Mouse (Mus musculus) limb, embryonic 13.5 days (tissue): ENCODE results near the gene Wiz. TPM values are rescaled to one million over a fixed set of nuclear protein-coding genes. Genes with fewer than 3 reads are reported as not detected.

ENCODE experiments used
- ATAC-seq: fragments of 200-750 bp; cut with Nextera tagmentation; 2 replicates; pipeline ENCODE4 v1.8.0; 2017; ENCODE audit warnings: low read depth, moderate number of reproducible peaks, moderate TSS enrichment; ENCODE audit not compliant: low FRiP score
- H3K27ac ChIP-seq: fragments of 300-500 bp; sonication (generic); 2 replicates; pipeline ENCODE4 v1.5.1; 2015; ENCODE audit warnings: inconsistent platforms, mild to moderate bottlenecking, moderate library complexity
- H3K27me3 ChIP-seq: fragments of 300-500 bp; sonication (generic); 2 replicates; pipeline ENCODE4 v1.6.1; 2015; ENCODE audit warnings: mild to moderate bottlenecking, inconsistent platforms
- H3K36me3 ChIP-seq: fragments of 300-500 bp; sonication (generic); 2 replicates; pipeline ENCODE4 v1.6.1; 2015; ENCODE audit warnings: inconsistent platforms, mild to moderate bottlenecking, moderate library complexity
- H3K4me1 ChIP-seq: fragments of 300-500 bp; sonication (generic); 2 replicates; pipeline ENCODE4 v1.6.1; 2015; ENCODE audit warnings: inconsistent platforms
- H3K4me2 ChIP-seq: fragments of 300-500 bp; sonication (generic); replicated peaks from 2 replicates; pipeline ENCODE4 v1.6.1; 2015; ENCODE audit warnings: inconsistent platforms, mild to moderate bottlenecking, moderate library complexity
- H3K4me3 ChIP-seq: fragments of 300-500 bp; sonication (generic); 2 replicates; pipeline ENCODE4 v1.5.1; 2015; ENCODE audit warnings: moderate library complexity, mild to moderate bottlenecking, inconsistent platforms
- H3K9ac ChIP-seq: fragments of 300-500 bp; sonication (generic); 2 replicates; pipeline ENCODE4 v1.6.1; 2015; ENCODE audit warnings: mild to moderate bottlenecking, inconsistent platforms
- H3K9me3 ChIP-seq: fragments of 300-500 bp; sonication (generic); 2 replicates; pipeline ENCODE4 v1.6.1; 2016; ENCODE audit warnings: inconsistent platforms
- WGBS: fragments of 180-500 bp; shearing (Covaris S2); methylation state at CpG from one replicate; pipeline ENCODE4 v1.1.7; 2015; 5-methylcytosine and 5-hydroxymethylcytosine counted together
- polyA plus RNA-seq: library from polyadenylated mRNA; unstranded; fragments of >200 nt; fragmentation: Nextera tagmentation; extraction: Ambion mirVana; gene quantifications from 2 replicates; pipeline ENCODE4 v1.2.1, GENCODE M21; 2015

Gene Wiz
- 23.4 and 25.2 TPM in 2 replicates for polyA plus RNA-seq

GRCm38 (mm10) chr17:32389101-32389659 lies at the start of gene Wiz:
Wiz (minus strand) TSS chr17:32389439.
- Histone ChIP-seq H3K4me3 (peak within 1 kb of the TSS; percentile 74), H3K4me1 (peaks cover 13% of the 10 kb centered on the region), H3K4me2 (peak within 1 kb of the TSS; percentile 98), H3K9me3 (no peaks in the 10 kb centered on the region), H3K27me3 (peaks cover 43% of the 10 kb centered on the region), H3K9ac (peak within 1 kb of the TSS; percentile 81), H3K27ac (peak within 1 kb of the TSS; percentile 39; the same call in 1 of the 2 replicates), H3K36me3 (peaks cover 16% of the 10 kb centered on the region)
- peak; percentile 88 for ATAC-seq
- 0% methylated on average over 18 of the region's 44 CpGs for WGBS

- Histone ChIP-seq H3K4me1 (no peaks in the 10 kb centered on the region), H3K9ac (no peak overlapping the region), H3K4me2 (no peak overlapping the region), H3K36me3 (no peaks in the 10 kb centered on the region), H3K27ac (no peak overlapping the region), H3K4me3 (no peak overlapping the region), H3K9me3 (no peaks in the 10 kb centered on the region), H3K27me3 (peaks cover 5% of the 10 kb centered on the region; the same call in 1 of the 2 replicates)
- 83% methylated on average over 4 of the region's 4 CpGs for WGBS
- ATAC-seq: no peak
Observed at GRCm38 (mm10) chr17:32437106-32437505, 47.9 kb upstream of the Wiz start.

- peaks cover 5% of the 10 kb centered on the region; the same call in 1 of the 2 replicates for H3K27me3 ChIP-seq
- H3K4me1 ChIP-seq: no peaks in the 10 kb centered on the region
- no peaks in the 10 kb centered on the region for H3K9me3 ChIP-seq
- no peak overlapping the region for H3K4me3 ChIP-seq
- 60% methylated on average over 5 of the region's 5 CpGs for WGBS
- no peak for ATAC-seq
- H3K36me3 ChIP-seq: no peaks in the 10 kb centered on the region
- H3K9ac ChIP-seq: no peak overlapping the region
- H3K27ac ChIP-seq: no peak overlapping the region
- no peak overlapping the region for H3K4me2 ChIP-seq
Observed at GRCm38 (mm10) chr17:32435151-32435550, 45.9 kb upstream of the Wiz start.

GRCm38 (mm10) chr17:32434324-32434723 lies 45.1 kb upstream of the Wiz start:
- H3K27me3 ChIP-seq: no peaks in the 10 kb centered on the region
- H3K36me3 ChIP-seq: no peaks in the 10 kb centered on the region
- no peak overlapping the region for H3K4me3 ChIP-seq
- H3K27ac ChIP-seq: no peak overlapping the region
- H3K9ac ChIP-seq: no peak overlapping the region
- no peaks in the 10 kb centered on the region for H3K4me1 ChIP-seq
- no peak overlapping the region for H3K4me2 ChIP-seq
- H3K9me3 ChIP-seq: no peaks in the 10 kb centered on the region
- no peak for ATAC-seq
- 62% methylated on average over 4 of the region's 4 CpGs for WGBS

GRCm38 (mm10) chr17:32431972-32432371 lies 42.7 kb upstream of the Wiz start:
- no peak for ATAC-seq
- no peaks in the 10 kb centered on the region for H3K9me3 ChIP-seq
- no peak overlapping the region for H3K4me2 ChIP-seq
- H3K27ac ChIP-seq: no peak overlapping the region
- no peak overlapping the region for H3K9ac ChIP-seq
- H3K36me3 ChIP-seq: no peaks in the 10 kb centered on the region
- no peaks in the 10 kb centered on the region for H3K4me1 ChIP-seq
- H3K4me3 ChIP-seq: no peak overlapping the region
- WGBS: 62% methylated on average over 3 of the region's 3 CpGs
- H3K27me3 ChIP-seq: no peaks in the 10 kb centered on the region

- ATAC-seq: no peak
- Histone ChIP-seq H3K9ac (no peak overlapping the region), H3K9me3 (no peaks in the 10 kb centered on the region), H3K4me1 (no peaks in the 10 kb centered on the region), H3K27ac (no peak overlapping the region), H3K4me2 (no peak overlapping the region), H3K27me3 (no peaks in the 10 kb centered on the region), H3K4me3 (no peak overlapping the region), H3K36me3 (no peaks in the 10 kb centered on the region)
Observed at GRCm38 (mm10) chr17:32426610-32427009, 37.4 kb upstream of the Wiz start.

- no peaks in the 10 kb centered on the region for H3K27me3 ChIP-seq
- no peak within 1 kb of the TSS for H3K4me3 ChIP-seq
- no peaks in the 10 kb centered on the region for H3K4me1 ChIP-seq
- no peaks in the 10 kb centered on the region for H3K9me3 ChIP-seq
- H3K9ac ChIP-seq: no peak within 1 kb of the TSS
- 89% methylated on average over 2 of the region's 2 CpGs for WGBS
- no peak within 1 kb of the TSS for H3K27ac ChIP-seq
- H3K4me2 ChIP-seq: no peak within 1 kb of the TSS
- no peaks in the 10 kb centered on the region for H3K36me3 ChIP-seq
- ATAC-seq: no peak
Observed at GRCm38 (mm10) chr17:32424034-32424433, 34.8 kb upstream of the Wiz start, which contains the start of gene Pglyrp2. Pglyrp2 (minus strand) TSS chr17:32424167.

- H3K4me3 ChIP-seq: no peak overlapping the region
- no peak for ATAC-seq
- no peak overlapping the region for H3K9ac ChIP-seq
- H3K4me1 ChIP-seq: no peaks in the 10 kb centered on the region
- H3K27ac ChIP-seq: no peak overlapping the region
- H3K9me3 ChIP-seq: no peaks in the 10 kb centered on the region
- WGBS: 83% methylated on average over 8 of the region's 8 CpGs
- H3K27me3 ChIP-seq: peaks cover 23% of the 10 kb centered on the region
- H3K4me2 ChIP-seq: no peak overlapping the region
- H3K36me3 ChIP-seq: no peaks in the 10 kb centered on the region
Observed at GRCm38 (mm10) chr17:32420781-32421180, 31.5 kb upstream of the Wiz start.

- H3K4me2 ChIP-seq: no peak overlapping the region
- H3K27me3 ChIP-seq: peaks cover 31% of the 10 kb centered on the region
- H3K27ac ChIP-seq: no peak overlapping the region
- no peaks in the 10 kb centered on the region for H3K9me3 ChIP-seq
- no peak for ATAC-seq
- H3K36me3 ChIP-seq: no peaks in the 10 kb centered on the region
- H3K9ac ChIP-seq: no peak overlapping the region
- H3K4me3 ChIP-seq: no peak overlapping the region
- 77% methylated on average over 2 of the region's 2 CpGs for WGBS
- H3K4me1 ChIP-seq: no peaks in the 10 kb centered on the region
Observed at GRCm38 (mm10) chr17:32419989-32420388, 30.8 kb upstream of the Wiz start.

GRCm38 (mm10) chr17:32416771-32417170 lies 27.5 kb upstream of the Wiz start:
- Histone ChIP-seq H3K36me3 (no peaks in the 10 kb centered on the region), H3K9ac (no peak overlapping the region), H3K27me3 (peaks cover 48% of the 10 kb centered on the region), H3K4me3 (no peak overlapping the region), H3K9me3 (no peaks in the 10 kb centered on the region), H3K4me1 (no peaks in the 10 kb centered on the region), H3K27ac (no peak overlapping the region), H3K4me2 (no peak overlapping the region)
- ATAC-seq: no peak
- 90% methylated on average over 14 of the region's 14 CpGs for WGBS

GRCm38 (mm10) chr17:32415417-32416020 lies 26.3 kb upstream of the Wiz start:
- Histone ChIP-seq H3K4me1 (no peaks in the 10 kb centered on the region), H3K27ac (no peak overlapping the region), H3K4me2 (no peak overlapping the region), H3K27me3 (peaks cover 48% of the 10 kb centered on the region), H3K36me3 (no peaks in the 10 kb centered on the region), H3K9me3 (no peaks in the 10 kb centered on the region), H3K9ac (no peak overlapping the region), H3K4me3 (no peak overlapping the region)
- WGBS: 39% methylated on average over 24 of the region's 24 CpGs
- ATAC-seq: no peak

GRCm38 (mm10) chr17:32411898-32412297 lies 22.7 kb upstream of the Wiz start:
- Histone ChIP-seq H3K4me1 (no peaks in the 10 kb centered on the region), H3K4me3 (no peak overlapping the region), H3K27ac (no peak overlapping the region), H3K36me3 (no peaks in the 10 kb centered on the region), H3K9me3 (no peaks in the 10 kb centered on the region), H3K27me3 (peaks cover 35% of the 10 kb centered on the region), H3K4me2 (no peak overlapping the region), H3K9ac (no peak overlapping the region)
- ATAC-seq: no peak
- 89% methylated on average over 6 of the region's 6 CpGs for WGBS

GRCm38 (mm10) chr17:32403417-32403816 lies 14.2 kb upstream of the Wiz start, which contains the start of gene Rasal3:
Rasal3 (minus strand) TSS chr17:32403583.
- 79% methylated on average over 8 of the region's 8 CpGs for WGBS
- no peaks in the 10 kb centered on the region for H3K9me3 ChIP-seq
- H3K4me2 ChIP-seq: no peak within 1 kb of the TSS
- no peak for ATAC-seq
- no peaks in the 10 kb centered on the region for H3K4me1 ChIP-seq
- peaks cover 18% of the 10 kb centered on the region for H3K27me3 ChIP-seq
- no peaks in the 10 kb centered on the region for H3K36me3 ChIP-seq
- no peak within 1 kb of the TSS for H3K4me3 ChIP-seq
- H3K27ac ChIP-seq: no peak within 1 kb of the TSS
- no peak within 1 kb of the TSS for H3K9ac ChIP-seq
